Mouse (Mus musculus) ES-Bruce4 (cell line): Measurements from ENCODE around the gene Slc35d1.

Experiments
- CTCF ChIP-seq: IDR thresholded peaks from one replicate; pipeline ENCODE4 v1.8.1; 2011; ENCODE audit warnings: low read depth, low read length
- EP300 ChIP-seq: IDR thresholded peaks from 2 replicates; pipeline ENCODE4 v1.6.1; 2011; ENCODE audit warnings: low read depth, low read length; ENCODE audit not compliant: insufficient read depth
- POLR2A ChIP-seq: IDR thresholded peaks from one replicate; pipeline ENCODE4 v1.8.1; 2011; ENCODE audit warnings: low read length; ENCODE audit not compliant: insufficient read depth

GRCm38 (mm10) chr4:103177681-103178080 lies 37.3 kb downstream of the Slc35d1 start:
- TF ChIP-seq CTCF (no peak), POLR2A (no peak), EP300 (no peak)
